Mouse (Mus musculus) heart, adult 18-20 months (tissue): ENCODE measurements around the gene Trim71. TPM values are rescaled to one million over a fixed set of nuclear protein-coding genes. Genes with fewer than 3 reads are reported as not detected.
"Not testable (repeated sequence)": the region's sequence is repeated elsewhere in the genome, so short reads cannot be mapped to it uniquely, and the experiment has no call there.

Experiments used
- DNase-seq, 2 experiments: peaks; one replicate each; pipeline ENCODE4 v3.0.0; 2021 to 2022; ENCODE audit warnings: mixed read lengths in 1 of 2
- total RNA-seq, 2 experiments: library from RNA; stranded (reverse); gene quantifications; 2 replicates each; pipeline ENCODE4 v1.2.3; 2021

Trim71 gene
- total RNA-seq, 2 experiments from 2014 or later, result not detected

DNA sequence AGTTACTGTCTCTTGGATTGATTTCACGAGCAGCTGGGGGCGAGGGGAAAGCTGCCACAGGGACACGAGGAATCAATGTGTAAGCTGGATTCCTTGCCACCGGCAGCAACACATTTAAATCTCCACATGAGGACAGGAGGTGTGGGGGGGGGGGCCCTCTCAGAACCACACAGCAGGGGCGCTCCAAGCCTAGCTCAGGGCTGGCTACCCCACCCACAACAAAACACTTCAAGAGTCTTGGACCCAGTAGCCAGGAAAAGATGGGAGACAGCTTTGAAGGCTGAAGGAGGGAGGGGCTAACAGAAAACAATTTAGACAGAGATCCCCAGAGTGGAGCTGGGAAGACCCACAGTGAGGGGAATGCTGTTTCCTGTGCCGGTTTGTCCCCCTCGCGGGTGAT, 38.3 kb downstream of the Trim71 start:
- DNase-seq, result no peak

- no peak for DNase-seq
These were observed 39.0 kb downstream of the Trim71 start for GRCm38 (mm10) chr9:114525073-114525633.

DNA sequence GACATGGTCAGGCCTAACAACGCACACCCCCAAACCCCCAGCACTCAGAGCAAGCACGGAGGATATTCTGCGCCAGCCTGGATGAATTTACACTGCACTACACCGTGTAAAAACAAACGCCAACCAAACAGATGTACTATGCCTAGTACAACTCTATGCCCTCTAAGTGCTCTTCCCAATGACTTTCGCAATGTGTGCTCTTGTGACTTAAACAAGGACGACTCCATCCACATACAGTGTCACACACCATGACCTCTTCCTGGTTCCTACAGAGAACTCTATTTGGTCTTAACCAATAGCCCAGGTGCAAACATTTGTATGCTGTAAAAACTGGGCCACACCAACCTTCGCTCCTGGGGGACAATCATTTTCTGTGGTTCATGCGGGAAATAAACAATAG, 41.7 kb downstream of the Trim71 start:
- DNase-seq, result no peak

DNA sequence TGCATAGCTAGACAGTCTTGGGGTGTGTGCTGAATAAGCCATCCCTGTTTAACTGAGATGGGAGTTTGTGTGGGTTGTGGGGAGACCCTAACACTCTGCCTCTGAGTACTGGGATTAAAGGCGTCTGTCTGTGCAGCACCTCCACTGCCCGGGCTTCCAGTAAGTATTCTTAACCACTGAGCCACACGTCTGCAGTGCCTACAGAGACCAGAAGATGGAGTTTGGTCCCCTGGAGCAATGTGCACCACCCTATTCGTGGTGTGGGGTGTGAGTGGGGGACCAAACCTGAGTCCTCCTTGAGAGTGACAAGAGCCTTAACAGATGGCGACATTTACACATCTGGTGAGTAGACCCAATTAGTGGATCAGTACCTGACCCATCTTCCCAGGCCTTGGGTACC, 42.1 kb downstream of the Trim71 start:
- DNase-seq, result no peak

- not testable (repeated sequence) for DNase-seq
These were observed 43.6 kb downstream of the Trim71 start for GRCm38 (mm10) chr9:114520529-114520928.

DNA sequence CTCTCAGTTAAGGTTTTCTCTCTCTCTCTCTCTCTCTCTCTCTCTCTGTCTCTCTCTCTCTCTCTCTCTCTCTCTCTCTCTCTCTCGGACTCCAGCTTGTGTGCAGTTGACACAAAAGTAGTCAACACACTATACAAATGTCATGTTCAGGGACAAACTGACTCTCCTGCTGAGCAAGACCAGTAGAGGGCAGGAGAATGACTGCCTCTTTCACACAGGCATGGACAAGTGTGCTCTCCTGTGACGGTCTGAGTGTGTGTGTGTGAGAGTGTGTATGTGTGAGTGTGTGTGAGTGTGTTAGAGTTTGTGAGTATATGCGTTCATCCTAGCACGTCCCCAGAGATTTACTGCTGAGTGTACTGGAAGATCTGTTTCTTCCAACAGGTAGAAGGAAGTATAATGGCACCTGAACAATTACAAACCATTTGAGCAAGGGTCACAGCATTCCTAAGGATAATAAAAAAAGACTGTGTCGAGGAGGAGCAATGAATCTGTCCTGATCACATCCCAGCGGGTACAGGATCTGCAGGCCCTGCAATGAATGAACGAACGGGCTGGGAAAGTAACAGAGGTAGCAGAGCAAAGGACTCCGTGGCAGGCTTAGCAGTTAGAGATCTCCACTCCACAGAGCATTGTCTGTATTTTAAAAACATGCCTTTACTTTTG, 45.2 kb downstream of the Trim71 start:
- no peak for DNase-seq

GRCm38 (mm10) chr9:114517924-114518497, 46.2 kb downstream of the Trim71 start:
- no peak for DNase-seq

DNA sequence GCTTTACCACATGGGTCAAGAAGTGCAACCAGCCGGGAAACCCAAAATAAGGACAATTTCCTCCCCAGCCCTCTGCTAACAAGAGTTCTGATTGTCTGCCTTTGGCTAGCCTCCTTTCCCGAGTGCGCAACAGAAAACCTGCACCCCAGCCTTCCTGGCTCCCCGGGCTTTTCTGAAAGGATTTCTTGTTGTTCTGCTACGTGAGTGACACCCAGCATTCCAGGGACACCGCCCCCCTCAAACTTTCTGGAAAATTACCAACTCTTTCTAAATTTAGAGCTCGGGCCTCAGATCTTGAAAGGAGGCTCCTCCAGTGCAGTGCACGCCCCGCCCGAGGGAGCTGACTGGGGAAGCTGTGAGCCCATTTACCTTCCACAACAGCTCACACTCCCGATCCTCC, 48.8 kb downstream of the Trim71 start, which contains the start of gene C130032M10Rik:
TSS of gene C130032M10Rik (plus strand) at position 334 of the 400 bp plus-strand sequence.
- DNase-seq, result no peak

- no peak for DNase-seq
These were observed 51.3 kb downstream of the Trim71 start for GRCm38 (mm10) chr9:114512831-114513230.

DNA sequence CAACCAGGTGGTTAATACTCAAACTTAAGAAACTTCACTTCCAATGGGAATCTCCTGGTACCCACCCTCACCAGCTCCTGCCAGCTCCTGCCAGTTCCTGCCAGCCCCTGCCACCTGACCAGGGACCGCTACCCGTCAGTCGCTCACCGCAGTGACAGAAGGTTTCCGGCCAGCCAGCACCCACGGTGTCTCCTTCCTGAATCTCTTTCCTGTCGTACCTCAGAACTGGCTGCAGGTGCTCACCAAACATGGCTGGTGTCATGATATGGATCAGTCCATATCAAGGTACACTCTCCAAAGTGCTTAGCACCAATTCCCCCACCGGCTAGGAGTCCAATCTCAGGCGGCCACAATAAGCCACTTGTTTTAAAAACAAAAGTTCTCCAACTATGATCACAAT, 54.4 kb downstream of the Trim71 start:
- DNase-seq, result no peak

DNA sequence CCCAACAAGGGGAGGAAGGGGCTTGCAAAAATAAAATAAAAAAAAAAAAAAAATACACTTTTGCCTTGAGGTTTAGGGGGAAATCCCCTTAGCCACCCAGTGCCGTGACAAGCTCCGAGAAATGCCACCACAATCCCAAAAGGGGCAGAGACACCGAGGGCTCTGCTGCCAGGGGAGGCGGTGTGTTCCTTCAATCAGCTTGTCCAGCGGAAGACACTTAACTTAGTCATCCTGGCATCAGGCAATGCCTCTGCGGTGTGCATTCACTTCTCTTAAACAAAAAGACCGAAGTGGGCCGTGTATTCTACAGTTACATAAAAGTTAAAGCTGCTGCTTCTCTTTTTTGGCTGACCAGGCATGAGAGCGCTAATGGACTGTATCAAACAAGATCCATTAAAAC, 56.7 kb downstream of the Trim71 start:
- no peak for DNase-seq

GRCm38 (mm10) chr9:114506564-114506963, 57.6 kb downstream of the Trim71 start:
- no peak for DNase-seq

DNA sequence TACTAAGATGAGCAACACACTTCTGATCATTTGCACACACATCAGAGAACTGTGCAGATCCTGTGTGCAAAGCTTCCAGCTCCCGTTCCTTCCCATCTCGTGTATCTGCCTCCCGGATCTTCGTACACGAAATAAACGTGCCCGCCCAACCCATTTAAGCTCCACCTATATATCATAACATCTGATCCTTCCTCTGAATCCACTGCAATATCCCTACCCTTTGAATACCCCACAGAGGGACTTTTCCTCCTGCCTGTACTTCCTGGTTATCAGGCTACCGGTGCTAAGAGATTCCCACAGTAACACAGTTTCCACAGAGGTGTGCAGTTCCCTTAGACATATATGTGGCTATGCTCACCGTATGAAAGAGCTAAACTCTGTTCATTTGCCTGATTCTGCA, 59.4 kb downstream of the Trim71 start, which contains the start of gene Ccr4:
TSS of gene Ccr4 (minus strand) at position 101 of the 400 bp plus-strand sequence.
- no peak for DNase-seq

- DNase-seq, result no peak
These were observed 61.3 kb downstream of the Trim71 start for GRCm38 (mm10) chr9:114502711-114503427.

DNA sequence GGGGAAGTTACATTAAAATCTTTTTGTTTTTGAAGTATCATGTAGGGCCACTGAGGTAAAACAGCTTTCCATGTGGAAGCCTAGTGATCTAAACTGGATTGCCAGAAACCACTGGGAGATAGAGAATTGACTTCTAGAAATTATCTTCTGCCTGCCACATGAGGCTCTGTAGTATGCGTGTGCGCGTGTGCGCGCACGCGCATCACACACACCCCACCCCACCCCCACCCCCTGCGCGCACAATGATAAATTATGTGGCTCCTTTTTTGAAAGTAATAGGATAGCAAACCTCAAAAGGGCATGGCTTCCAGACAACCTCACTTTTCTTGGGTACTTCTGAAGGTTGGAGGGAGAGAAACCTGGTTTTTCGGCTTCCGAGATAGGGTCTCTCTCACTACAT, 62.3 kb downstream of the Trim71 start:
- no peak for DNase-seq

DNA sequence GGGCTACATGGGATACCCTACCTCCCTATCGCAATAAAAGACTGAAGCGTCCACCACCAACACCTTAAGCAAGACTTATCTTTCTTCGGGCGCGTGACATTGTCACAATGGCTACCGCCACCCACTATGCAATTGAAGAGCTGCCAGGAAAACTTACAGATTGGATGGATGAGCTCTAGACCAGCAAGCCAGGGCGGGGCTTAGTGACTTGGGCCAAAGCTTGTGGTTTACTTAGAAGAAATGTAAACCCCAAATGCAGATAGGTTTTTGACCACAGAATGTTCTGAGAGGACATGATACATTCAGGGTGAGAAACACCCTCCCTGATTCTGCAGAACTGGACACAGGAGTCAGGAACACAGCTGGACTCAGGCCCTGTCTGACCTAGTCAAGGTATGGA, 63.1 kb downstream of the Trim71 start:
- DNase-seq, result no peak

- DNase-seq, result peak; percentile 39 to 70
These were observed 64.2 kb downstream of the Trim71 start for GRCm38 (mm10) chr9:114499783-114500515.

DNA sequence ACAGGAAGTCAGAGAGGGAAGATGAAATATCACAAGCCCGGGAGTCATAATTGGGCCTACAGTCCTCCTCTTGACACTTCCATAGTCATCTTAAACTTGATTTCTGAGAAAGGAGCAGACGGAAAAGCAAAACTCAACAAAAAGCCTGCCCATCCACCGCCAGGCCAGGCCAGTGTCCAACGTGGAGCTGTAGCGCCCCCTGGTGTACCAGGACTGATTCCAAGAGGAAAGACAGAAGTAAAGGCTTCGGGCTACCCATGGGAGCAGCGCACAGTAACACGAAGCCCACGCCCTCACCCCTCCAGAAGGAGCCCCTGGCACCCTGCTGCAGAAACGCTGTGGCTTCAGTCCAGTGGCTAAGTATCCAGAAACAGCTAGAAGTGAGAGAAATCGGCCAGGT, 66.0 kb downstream of the Trim71 start:
- DNase-seq, result peak; percentile 61 to 90

GRCm38 (mm10) chr9:114496469-114496868, 67.7 kb downstream of the Trim71 start:
- no peak for DNase-seq

DNA sequence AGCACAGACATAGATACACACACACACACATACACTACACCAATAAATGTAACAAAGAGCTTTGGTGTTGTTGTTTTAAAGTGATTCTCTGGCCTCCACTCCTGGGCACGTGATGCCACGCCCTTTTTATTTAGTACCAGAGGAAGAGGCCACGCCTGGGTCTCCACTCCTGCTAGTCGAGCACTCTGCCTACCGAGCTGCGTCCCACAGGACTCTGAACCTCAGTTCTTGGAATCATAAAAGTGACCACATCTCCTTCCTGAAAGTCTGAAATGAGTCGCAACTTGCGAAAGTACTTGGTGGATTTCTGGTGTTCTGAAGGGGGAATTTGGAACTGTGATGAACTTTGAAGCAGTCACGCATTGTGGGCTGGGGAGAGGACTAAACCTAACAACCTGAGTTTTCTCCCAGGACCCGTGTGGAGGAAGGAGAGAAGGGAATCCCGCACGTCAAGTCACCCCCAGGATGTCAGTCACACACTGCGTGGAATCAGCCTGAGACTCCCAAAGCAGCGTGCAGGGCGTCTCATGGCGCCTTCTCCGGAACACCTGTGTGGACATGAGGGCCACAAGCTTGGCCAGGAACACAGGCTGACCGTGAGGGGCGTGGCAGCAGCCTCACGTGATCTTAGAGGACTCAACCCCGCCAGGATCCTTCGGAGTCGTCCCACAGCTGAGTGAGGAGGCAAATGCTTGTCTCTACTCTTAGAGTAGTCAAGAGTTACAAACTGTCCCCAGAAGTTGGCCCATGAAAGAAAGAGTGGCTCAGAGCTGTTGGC, 76.5 kb downstream of the Trim71 start:
- no peak for DNase-seq

- DNase-seq, result no peak
These were observed 77.4 kb downstream of the Trim71 start for GRCm38 (mm10) chr9:114486808-114487207.

GRCm38 (mm10) chr9:114484771-114485170, 79.4 kb downstream of the Trim71 start:
- DNase-seq, result no peak
